Comparison of ENCODE assay signal across 7 mouse cellular contexts in genomic region chr5:81019166-81019565, GRCm38 (mm10). TPM values are rescaled to one million over a fixed set of nuclear protein-coding genes. Genes with fewer than 3 reads are reported as not detected.
DNase-seq lines count a peak whose midpoint lies in the region; ATAC-seq and TF ChIP-seq lines count a peak whose summit lies in the region.

No protein-coding gene starts in this region.

- no peak overlapping the region for H3K27ac ChIP-seq in liver, embryonic 11.5 days (ENCODE audit: low read depth, low read length)
- peak overlapping the region; percentile 97 for H3K27ac ChIP-seq in forebrain, embryonic 12.5 days
- peak overlapping the region; percentile 94 for H3K27ac ChIP-seq in limb, embryonic 14.5 days (replicated peaks; ENCODE audit: low read depth, low read length)
- no peak overlapping the region for H3K27ac ChIP-seq in stomach, embryonic 15.5 days

- no peak overlapping the region; the same call in 1 of the 2 replicates for H3K9ac ChIP-seq in liver, embryonic 11.5 days (ENCODE audit: low read depth, low read length)
- peak overlapping the region; percentile 92 for H3K9ac ChIP-seq in forebrain, embryonic 12.5 days
- peak overlapping the region; percentile 89 for H3K9ac ChIP-seq in limb, embryonic 14.5 days (ENCODE audit: low read depth, low read length, severe bottlenecking)
- no peak overlapping the region for H3K9ac ChIP-seq in stomach, embryonic 15.5 days

- no peak for DNase-seq in liver, embryonic 11.5 days (ENCODE audit: low spot score)
- DNase-seq in liver, result no peak
- no peak for DNase-seq in limb, embryonic 14.5 days (ENCODE audit: low spot score)
- no peak for DNase-seq in T-cell, adult 2 months (ENCODE audit: low spot score)

- H3K27me3 ChIP-seq in liver, embryonic 11.5 days (replicated peaks; ENCODE audit: control insufficient read depth, insufficient read depth, low read length), result peaks cover 52% of the 10 kb centered on the region
- peaks cover 12% of the 10 kb centered on the region for H3K27me3 ChIP-seq in forebrain, embryonic 12.5 days
- H3K27me3 ChIP-seq in limb, embryonic 14.5 days (ENCODE audit: control insufficient read depth, insufficient read depth, low read length), result no peaks in the 10 kb centered on the region
- no peaks in the 10 kb centered on the region; the same call in 1 of the 2 replicates for H3K27me3 ChIP-seq in stomach, embryonic 15.5 days (replicated peaks)

- H3K36me3 ChIP-seq in liver, embryonic 11.5 days (ENCODE audit: control insufficient read depth, insufficient read depth, low read length), result no peaks in the 10 kb centered on the region
- H3K36me3 ChIP-seq in forebrain, embryonic 12.5 days (replicated peaks), result no peaks in the 10 kb centered on the region
- no peaks in the 10 kb centered on the region for H3K36me3 ChIP-seq in limb, embryonic 14.5 days (ENCODE audit: control insufficient read depth, insufficient read depth, low read length)
- no peaks in the 10 kb centered on the region for H3K36me3 ChIP-seq in stomach, embryonic 15.5 days

- peak overlapping the region; percentile 62; the same call in 1 of the 2 replicates for H3K4me3 ChIP-seq in liver, embryonic 11.5 days (ENCODE audit: low read depth, low read length)
- peak overlapping the region; percentile 82 for H3K4me3 ChIP-seq in forebrain, embryonic 12.5 days (replicated peaks)
- peak overlapping the region; percentile 73 for H3K4me3 ChIP-seq in limb, embryonic 14.5 days (replicated peaks; ENCODE audit: low read length)
- peak overlapping the region; percentile 68 for H3K4me3 ChIP-seq in stomach, embryonic 15.5 days (replicated peaks)

- no peak for TF ChIP-seq POLR2A in limb, embryonic 14.5 days (IDR thresholded peaks at IDR 0.05; ENCODE audit: borderline replicate concordance, extremely low read depth, insufficient read depth, insufficient read length)

- ATAC-seq in liver, embryonic 11.5 days (replicated peaks; ENCODE audit: low FRiP score), result 0 out of 2 replicates have a peak, but pooled peaks have one; percentile 6
- peak; percentile 25 for ATAC-seq in forebrain, embryonic 12.5 days (ENCODE audit: low FRiP score)
- ATAC-seq in limb, embryonic 14.5 days (ENCODE audit: low FRiP score, low read depth), result peak; percentile 14
- no peak for ATAC-seq in stomach, embryonic 15.5 days (ENCODE audit: insufficient read depth, low FRiP score, low read depth)
- ATAC-seq in monocyte, adult 5-6 weeks (replicated peaks; ENCODE audit: insufficient number of reproducible peaks, low FRiP score, low TSS enrichment, poor library complexity, severe bottlenecking), result no peak

- WGBS in liver, embryonic 11.5 days, result 13% methylated on average over 3 of the region's 3 CpGs
- WGBS in forebrain, embryonic 12.5 days, result 4% methylated on average over 3 of the region's 3 CpGs
- WGBS in limb, embryonic 14.5 days, result under 1% methylated on average over 3 of the region's 3 CpGs
- 9% methylated on average over 3 of the region's 3 CpGs for WGBS in stomach, embryonic 15.5 days

- H3K4me2 ChIP-seq in liver, embryonic 11.5 days, result peak overlapping the region; percentile 77
- peak overlapping the region; percentile 82 for H3K4me2 ChIP-seq in forebrain, embryonic 12.5 days
- H3K4me2 ChIP-seq in limb, embryonic 14.5 days (replicated peaks; ENCODE audit: low read depth, low read length, severe bottlenecking), result peak overlapping the region; percentile 91
- peak overlapping the region; percentile 76 for H3K4me2 ChIP-seq in stomach, embryonic 15.5 days

- no peaks in the 10 kb centered on the region for H3K9me3 ChIP-seq in liver, embryonic 11.5 days (ENCODE audit: control insufficient read depth, low read length)
- no peaks in the 10 kb centered on the region for H3K9me3 ChIP-seq in forebrain, embryonic 12.5 days
- H3K9me3 ChIP-seq in limb, embryonic 14.5 days (ENCODE audit: control insufficient read depth, low read length), result no peaks in the 10 kb centered on the region
- H3K9me3 ChIP-seq in stomach, embryonic 15.5 days, result no peaks in the 10 kb centered on the region

- H3K4me1 ChIP-seq in liver, embryonic 11.5 days (replicated peaks; ENCODE audit: control insufficient read depth, insufficient read depth, low read length), result no peaks in the 10 kb centered on the region
- H3K4me1 ChIP-seq in forebrain, embryonic 12.5 days, result peaks cover 20% of the 10 kb centered on the region
- H3K4me1 ChIP-seq in limb, embryonic 14.5 days (ENCODE audit: control insufficient read depth, insufficient read depth, low read length), result peaks cover 4% of the 10 kb centered on the region; the same call in 1 of the 2 replicates
- peaks cover 7% of the 10 kb centered on the region; the same call in 1 of the 2 replicates for H3K4me1 ChIP-seq in stomach, embryonic 15.5 days

RNA-seq across cellular contexts. Expression of gene Adgrl3, which starts 0.8 kb away (rescaled TPM):
- polyA plus RNA-seq in liver, embryonic 11.5 days (2014; fragmentation: Nextera tagmentation; extraction: Ambion mirVana), result 7.4 and 9.1 TPM in 2 replicates
- 29.2 and 34.6 TPM in 2 replicates for polyA plus RNA-seq in forebrain, embryonic 12.5 days (2016; fragmentation: Nextera tagmentation; extraction: Ambion mirVana)
- polyA plus RNA-seq in limb, embryonic 14.5 days (2012; rRNA removed), result 37.6 and 53.3 TPM in 2 replicates
- 41.1 and 55.3 TPM in 2 replicates for polyA plus RNA-seq in limb, embryonic 14.5 days (2014; fragmentation: Nextera tagmentation; extraction: Ambion mirVana)
- 17.3 and 17.5 TPM in 2 replicates for polyA plus RNA-seq in stomach, embryonic 15.5 days (2015; fragmentation: Nextera tagmentation; extraction: Ambion mirVana)
- total RNA-seq in monocyte, adult 5-6 weeks (2017), result 2.9 to 7.0 TPM (median 3.7 TPM) in 3 replicates

Comparison
In these comparisons a context has a peak if more than half of its experiments do, and no peak if none do; other contexts are left out.
1. ATAC-seq: peak in liver, embryonic 11.5 days (single experiment), forebrain, embryonic 12.5 days (single experiment) and limb, embryonic 14.5 days (single experiment); none in stomach, embryonic 15.5 days (single experiment) and monocyte, adult 5-6 weeks (single experiment).
2. H3K27ac ChIP-seq: peak in forebrain, embryonic 12.5 days (single experiment) and limb, embryonic 14.5 days (single experiment); none in liver, embryonic 11.5 days (single experiment) and stomach, embryonic 15.5 days (single experiment).
3. H3K9ac ChIP-seq: peak in forebrain, embryonic 12.5 days (single experiment) and limb, embryonic 14.5 days (single experiment); none in liver, embryonic 11.5 days (single experiment) and stomach, embryonic 15.5 days (single experiment).
4. Peak in every context shown above with its lines, with median percentiles within 50 percentile points of each other: H3K4me2 ChIP-seq and H3K4me3 ChIP-seq.